Mouse (Mus musculus) natural killer cell, adult 2 months (primary cell): ENCODE data around the gene Vps25.

Source experiments
- DNase-seq, 2 experiments: peaks; one replicate each; pipeline ENCODE4 v3.0.0; 2022; ENCODE audit warnings: low spot score in 2 of 2

The Vps25 gene

GRCm38 (mm10) chr11:101253613-101254389, at the start of gene Vps25:
Gene Vps25 (plus strand): TSS chr11:101253707.
- DNase-seq = peak; percentile 71 to 78

- peak; percentile 12 to 19 for DNase-seq
Observed at GRCm38 (mm10) chr11:101211970-101212369, 41.5 kb upstream of the Vps25 start.

- DNase-seq = no peak
Observed at GRCm38 (mm10) chr11:101216936-101217335, 36.6 kb upstream of the Vps25 start.

- DNase-seq = no peak
Observed at GRCm38 (mm10) chr11:101218436-101219055, 35.0 kb upstream of the Vps25 start.

GRCm38 (mm10) chr11:101220853-101221252, 32.7 kb upstream of the Vps25 start:
- no peak for DNase-seq

- DNase-seq = no peak
Observed at GRCm38 (mm10) chr11:101221306-101221986, 32.1 kb upstream of the Vps25 start.

- DNase-seq = no peak
Observed at GRCm38 (mm10) chr11:101224337-101224736, 29.2 kb upstream of the Vps25 start.

- no peak for DNase-seq
Observed at GRCm38 (mm10) chr11:101225331-101226064, 28.0 kb upstream of the Vps25 start.

- peak; percentile 86 to 94 for DNase-seq
Observed at GRCm38 (mm10) chr11:101226065-101226701, 27.3 kb upstream of the Vps25 start, which contains the start of gene Ezh1. Gene Ezh1 (minus strand): TSS chr11:101226463.

GRCm38 (mm10) chr11:101229361-101229900, 24.1 kb upstream of the Vps25 start:
- DNase-seq = no peak

- DNase-seq = no peak
Observed at GRCm38 (mm10) chr11:101230061-101230511, 23.4 kb upstream of the Vps25 start.

GRCm38 (mm10) chr11:101230526-101230925, 23.0 kb upstream of the Vps25 start:
- no peak for DNase-seq

- DNase-seq = no peak
Observed at GRCm38 (mm10) chr11:101230991-101231871, 22.3 kb upstream of the Vps25 start.

- DNase-seq = no peak
Observed at GRCm38 (mm10) chr11:101232010-101232839, 21.3 kb upstream of the Vps25 start.

- DNase-seq = no peak
Observed at GRCm38 (mm10) chr11:101233240-101233639, 20.3 kb upstream of the Vps25 start.

- DNase-seq = no peak
Observed at GRCm38 (mm10) chr11:101234124-101234523, 19.4 kb upstream of the Vps25 start.

GRCm38 (mm10) chr11:101235429-101235828, 18.1 kb upstream of the Vps25 start:
- no peak for DNase-seq

GRCm38 (mm10) chr11:101236782-101237181, 16.7 kb upstream of the Vps25 start:
- no peak for DNase-seq

GRCm38 (mm10) chr11:101238071-101238647, 15.3 kb upstream of the Vps25 start:
- no peak for DNase-seq
